Mouse (Mus musculus): Measurements from ENCODE around the gene Mogs.

The Mogs gene

GRCm38 (mm10) chr6:83151721-83152120, 36.4 kb downstream of the Mogs start:
- peak; percentile 33 for DNase-seq (ENCODE audit: low spot score)

GRCm38 (mm10) chr6:83153038-83153437, 37.7 kb downstream of the Mogs start:
- no peak for DNase-seq (ENCODE audit: low spot score)

GRCm38 (mm10) chr6:83153485-83153884, 38.2 kb downstream of the Mogs start:
- DNase-seq (ENCODE audit: low spot score): no peak

- no peak for DNase-seq (ENCODE audit: low spot score)
Measured at GRCm38 (mm10) chr6:83155552-83156238, 40.4 kb downstream of the Mogs start.

- DNase-seq (ENCODE audit: low spot score): peak; percentile 93
Measured at GRCm38 (mm10) chr6:83156259-83156684, 41.0 kb downstream of the Mogs start, which contains the start of the genes Wdr54 and 1700003E16Rik. Gene Wdr54, minus strand, starts transcription at chr6:83156397. Gene 1700003E16Rik, plus strand, starts transcription at chr6:83156404.

- DNase-seq (ENCODE audit: low spot score): peak; percentile 82
Measured at GRCm38 (mm10) chr6:83159456-83159855, 44.2 kb downstream of the Mogs start.

- no peak for DNase-seq (ENCODE audit: low spot score)
Measured at GRCm38 (mm10) chr6:83161442-83161841, 46.1 kb downstream of the Mogs start.

- DNase-seq (ENCODE audit: low spot score): no peak
Measured at GRCm38 (mm10) chr6:83161921-83162641, 46.8 kb downstream of the Mogs start.

- peak; percentile 85 for DNase-seq (ENCODE audit: low spot score)
Measured at GRCm38 (mm10) chr6:83162701-83163100, 47.4 kb downstream of the Mogs start.

- no peak for DNase-seq (ENCODE audit: low spot score)
Measured at GRCm38 (mm10) chr6:83165026-83165606, 49.8 kb downstream of the Mogs start.

GRCm38 (mm10) chr6:83165607-83166242, 50.4 kb downstream of the Mogs start, which contains the start of gene Dctn1:
Gene Dctn1, plus strand, starts transcription at chr6:83165920.
- peak; percentile 98 for DNase-seq (ENCODE audit: low spot score)

- no peak for DNase-seq (ENCODE audit: low spot score)
Measured at GRCm38 (mm10) chr6:83166243-83166630, 50.9 kb downstream of the Mogs start.
